Mouse (Mus musculus): ENCODE data around the gene Tbc1d24. TPM values are rescaled to one million over a fixed set of nuclear protein-coding genes. Genes with fewer than 3 reads are reported as not detected.

Gene Tbc1d24
- total and polyA plus RNA-seq, 3 experiments: 10.3 to 11.3 (median 11.0) TPM

- no peak for DNase-seq
- Histone ChIP-seq H3K79me2 (replicated peaks; ENCODE audit: control insufficient read depth, insufficient read depth, low read length) (no peaks in the 10 kb centered on the region), H3K4me3 (no peak overlapping the region), H3K4me1 (ENCODE audit: control insufficient read depth, insufficient read depth, low read length) (peaks cover 2% of the 10 kb centered on the region), H3K9ac (ENCODE audit: low read depth, low read length) (no peak overlapping the region), H3K27ac (no peak overlapping the region), H3K27me3 (ENCODE audit: control insufficient read depth, insufficient read depth, low read length) (no peaks in the 10 kb centered on the region), H3K36me3 (ENCODE audit: control insufficient read depth, insufficient read depth, low read length) (no peaks in the 10 kb centered on the region)
- 54% methylated on average over 15 of the region's 15 CpGs for WGBS
- intact Hi-C loops (cut with DNase I): no loop called here
- TF ChIP-seq EP300 (IDR thresholded peaks at IDR 0.05; ENCODE audit: insufficient read depth, low read depth, low read length) (no peak), CTCF (IDR thresholded peaks at IDR 0.05) (no peak), POLR2A (IDR thresholded peaks at IDR 0.05; ENCODE audit: insufficient read depth, low read depth, low read length) (no peak)
These were observed 8.1 kb downstream of the Tbc1d24 start for GRCm38 (mm10) chr17:24197032-24197824.

GRCm38 (mm10) chr17:24195349-24195748 lies 10.0 kb downstream of the Tbc1d24 start:
- Histone ChIP-seq H3K27me3 (ENCODE audit: control insufficient read depth, insufficient read depth, low read length) (no peaks in the 10 kb centered on the region), H3K79me2 (replicated peaks; ENCODE audit: control insufficient read depth, insufficient read depth, low read length) (no peaks in the 10 kb centered on the region), H3K4me3 (no peak overlapping the region), H3K4me1 (ENCODE audit: control insufficient read depth, insufficient read depth, low read length) (peaks cover 3% of the 10 kb centered on the region), H3K36me3 (ENCODE audit: control insufficient read depth, insufficient read depth, low read length) (no peaks in the 10 kb centered on the region), H3K27ac (no peak overlapping the region), H3K9ac (ENCODE audit: low read depth, low read length) (no peak overlapping the region)
- WGBS: 76% methylated on average over 2 of the region's 2 CpGs
- TF ChIP-seq EP300 (IDR thresholded peaks at IDR 0.05; ENCODE audit: insufficient read depth, low read depth, low read length) (no peak), CTCF (IDR thresholded peaks at IDR 0.05) (no peak), POLR2A (IDR thresholded peaks at IDR 0.05; ENCODE audit: insufficient read depth, low read depth, low read length) (no peak)
- no peak for DNase-seq
- intact Hi-C loops (cut with DNase I): no loop called here

- no peak for TF ChIP-seq POLR2A (IDR thresholded peaks at IDR 0.05; ENCODE audit: insufficient read depth, low read depth, low read length)
- TF ChIP-seq CTCF (IDR thresholded peaks at IDR 0.05): no peak
- TF ChIP-seq EP300 (IDR thresholded peaks at IDR 0.05; ENCODE audit: insufficient read depth, low read depth, low read length): no peak
- H3K36me3 ChIP-seq (ENCODE audit: control insufficient read depth, insufficient read depth, low read length): no peaks in the 10 kb centered on the region
- H3K27me3 ChIP-seq (ENCODE audit: control insufficient read depth, insufficient read depth, low read length): no peaks in the 10 kb centered on the region
- no peaks in the 10 kb centered on the region for H3K79me2 ChIP-seq (replicated peaks; ENCODE audit: control insufficient read depth, insufficient read depth, low read length)
- intact Hi-C loops (cut with DNase I): no loop called here
- H3K4me3 ChIP-seq: no peak overlapping the region
- H3K27ac ChIP-seq: no peak overlapping the region
- DNase-seq: no peak
- H3K9ac ChIP-seq (ENCODE audit: low read depth, low read length): no peak overlapping the region
- 88% methylated on average over 5 of the region's 5 CpGs for WGBS
- peaks cover 2% of the 10 kb centered on the region; the same call in 1 of the 2 replicates for H3K4me1 ChIP-seq (ENCODE audit: control insufficient read depth, insufficient read depth, low read length)
These were observed 11.6 kb downstream of the Tbc1d24 start for GRCm38 (mm10) chr17:24193769-24194168.

- no peak for TF ChIP-seq EP300 (IDR thresholded peaks at IDR 0.05; ENCODE audit: insufficient read depth, low read depth, low read length)
- no peak for TF ChIP-seq POLR2A (IDR thresholded peaks at IDR 0.05; ENCODE audit: insufficient read depth, low read depth, low read length)
- no peak for TF ChIP-seq CTCF (IDR thresholded peaks at IDR 0.05)
- Histone ChIP-seq H3K27me3 (ENCODE audit: control insufficient read depth, insufficient read depth, low read length) (no peaks in the 10 kb centered on the region), H3K4me1 (ENCODE audit: control insufficient read depth, insufficient read depth, low read length) (peaks cover 2% of the 10 kb centered on the region; the same call in 1 of the 2 replicates), H3K36me3 (ENCODE audit: control insufficient read depth, insufficient read depth, low read length) (no peaks in the 10 kb centered on the region), H3K27ac (no peak overlapping the region), H3K79me2 (replicated peaks; ENCODE audit: control insufficient read depth, insufficient read depth, low read length) (no peaks in the 10 kb centered on the region), H3K9ac (ENCODE audit: low read depth, low read length) (no peak overlapping the region), H3K4me3 (no peak overlapping the region)
- no peak for DNase-seq
- intact Hi-C loops (cut with DNase I): no loop called here
- WGBS: 87% methylated on average over 8 of the region's 8 CpGs
These were observed 12.1 kb downstream of the Tbc1d24 start for GRCm38 (mm10) chr17:24193268-24193667.

GRCm38 (mm10) chr17:24192848-24193247 lies 12.5 kb downstream of the Tbc1d24 start:
- intact Hi-C loops (cut with DNase I): no loop called here
- 77% methylated on average over 8 of the region's 8 CpGs for WGBS
- H3K27ac ChIP-seq: no peak overlapping the region
- H3K27me3 ChIP-seq (ENCODE audit: control insufficient read depth, insufficient read depth, low read length): no peaks in the 10 kb centered on the region
- no peak for TF ChIP-seq CTCF (IDR thresholded peaks at IDR 0.05)
- TF ChIP-seq EP300 (IDR thresholded peaks at IDR 0.05; ENCODE audit: insufficient read depth, low read depth, low read length): no peak
- no peak for TF ChIP-seq POLR2A (IDR thresholded peaks at IDR 0.05; ENCODE audit: insufficient read depth, low read depth, low read length)
- H3K9ac ChIP-seq (ENCODE audit: low read depth, low read length): no peak overlapping the region
- DNase-seq: no peak
- peaks cover 2% of the 10 kb centered on the region; the same call in 1 of the 2 replicates for H3K4me1 ChIP-seq (ENCODE audit: control insufficient read depth, insufficient read depth, low read length)
- no peaks in the 10 kb centered on the region for H3K79me2 ChIP-seq (replicated peaks; ENCODE audit: control insufficient read depth, insufficient read depth, low read length)
- H3K36me3 ChIP-seq (ENCODE audit: control insufficient read depth, insufficient read depth, low read length): no peaks in the 10 kb centered on the region
- no peak overlapping the region for H3K4me3 ChIP-seq

- TF ChIP-seq CTCF (IDR thresholded peaks at IDR 0.05) (no peak), POLR2A (IDR thresholded peaks at IDR 0.05; ENCODE audit: insufficient read depth, low read depth, low read length) (no peak), EP300 (IDR thresholded peaks at IDR 0.05; ENCODE audit: insufficient read depth, low read depth, low read length) (no peak)
- 71% methylated on average over 4 of the region's 4 CpGs for WGBS
- Histone ChIP-seq H3K79me2 (replicated peaks; ENCODE audit: control insufficient read depth, insufficient read depth, low read length) (no peaks in the 10 kb centered on the region), H3K4me1 (ENCODE audit: control insufficient read depth, insufficient read depth, low read length) (peaks cover 2% of the 10 kb centered on the region; the same call in 1 of the 2 replicates), H3K27ac (peak overlapping the region; percentile 55; the same call in 1 of the 2 replicates), H3K9ac (ENCODE audit: low read depth, low read length) (no peak overlapping the region), H3K4me3 (no peak overlapping the region), H3K36me3 (ENCODE audit: control insufficient read depth, insufficient read depth, low read length) (no peaks in the 10 kb centered on the region), H3K27me3 (ENCODE audit: control insufficient read depth, insufficient read depth, low read length) (no peaks in the 10 kb centered on the region)
- intact Hi-C loops (cut with DNase I): no loop called here
- DNase-seq: no peak
These were observed 13.9 kb downstream of the Tbc1d24 start for GRCm38 (mm10) chr17:24191481-24191880.

Measured in heart, adult 2 months (tissue).